Mouse (Mus musculus) heart, adult 9 months (tissue): ENCODE results near the gene Olfr46.
"Not testable (repeated sequence)": the region's sequence is repeated elsewhere in the genome, so short reads cannot be mapped to it uniquely, and the experiment has no call there.

Source experiments
- DNase-seq, 2 experiments: peaks; one replicate each; pipeline ENCODE4 v3.0.0; 2022; ENCODE audit warnings: low spot score in 2 of 2

Olfr46 gene

GRCm38 (mm10) chr7:140600969-140601368, at the start of gene Olfr46:
Gene Olfr46, plus strand, starts transcription at chr7:140601269.
- not testable (repeated sequence) for DNase-seq

DNA sequence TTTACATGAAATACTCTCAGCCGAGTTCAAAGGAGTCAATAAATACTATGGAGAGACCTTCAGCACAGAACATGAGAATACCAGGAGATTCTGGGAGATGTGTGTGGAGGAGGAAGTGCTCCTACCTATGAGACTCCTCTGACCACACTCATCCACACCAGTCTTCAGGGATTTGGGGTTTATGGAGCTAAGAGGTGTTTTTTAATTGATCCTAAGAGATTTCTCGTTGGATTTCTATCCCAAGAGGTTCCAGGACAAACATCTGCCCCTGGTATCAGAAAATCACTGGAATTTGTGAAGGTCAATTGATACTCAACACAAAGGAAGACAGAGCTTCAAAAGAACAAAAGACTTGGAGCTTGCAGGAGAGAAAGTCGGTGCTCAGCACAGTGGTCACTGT, 33.5 kb upstream of the Olfr46 start, which contains the start of gene Olfr538:
Olfr538 (plus strand) TSS at position 301 of the 400 bp plus-strand sequence.
- DNase-seq = no peak

GRCm38 (mm10) chr7:140628670-140629069, 27.6 kb downstream of the Olfr46 start, which contains the start of gene Olfr61:
Gene Olfr61, plus strand, starts transcription at chr7:140628970.
- DNase-seq = not testable (repeated sequence)

- no peak for DNase-seq
Observed at GRCm38 (mm10) chr7:140630559-140630958, 29.5 kb downstream of the Olfr46 start.

DNA sequence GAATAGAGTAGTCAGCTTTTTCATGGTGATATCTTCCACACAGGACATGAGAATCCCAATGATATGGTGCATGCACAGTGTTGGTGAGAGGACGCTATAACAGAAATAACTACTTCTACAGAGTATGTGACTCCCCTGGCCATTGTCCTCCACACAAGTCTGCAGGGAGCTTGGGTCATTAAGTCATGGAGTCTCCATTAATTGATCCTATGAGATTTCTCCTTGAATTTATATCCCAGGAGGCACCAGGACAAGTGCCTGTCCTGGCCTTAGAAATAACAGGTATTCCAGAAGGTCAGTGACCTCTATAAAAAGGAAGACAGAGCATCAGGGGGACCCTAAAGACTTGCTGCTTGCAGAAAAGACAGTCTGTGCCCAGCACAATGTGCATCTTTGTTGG, 45.1 kb downstream of the Olfr46 start, which contains the start of gene Olfr53:
Olfr53 (plus strand) TSS at position 301 of the 400 bp plus-strand sequence.
- DNase-seq = no peak

- DNase-seq = no peak
Observed at GRCm38 (mm10) chr7:140659630-140660029, 58.6 kb downstream of the Olfr46 start, which contains the start of gene Olfr539. Gene Olfr539, plus strand, starts transcription at chr7:140659930.
